Mouse (Mus musculus): ENCODE measurements around the gene Pilrb1. TPM values are rescaled to one million over a fixed set of nuclear protein-coding genes. Genes with fewer than 3 reads are reported as not detected.
"Not testable (repeated sequence)": the region's sequence is repeated elsewhere in the genome, so short reads cannot be mapped to it uniquely, and the experiment has no call there.

Gene Pilrb1
- polyA plus RNA-seq (2015; fragmentation: Nextera tagmentation; extraction: Ambion mirVana), result not detected in 2 replicates

GRCm38 (mm10) chr5:137857960-137858710, at the start of gene Pilrb1:
TSS of gene Pilrb1 (minus strand) at chr5:137858106.
- H3K27me3 ChIP-seq; H3K4me2 ChIP-seq (replicated peaks); H3K4me1 ChIP-seq (replicated peaks); H3K9me3 ChIP-seq; H3K36me3 ChIP-seq; H3K4me3 ChIP-seq (replicated peaks); H3K9ac ChIP-seq (replicated peaks); ATAC-seq; H3K27ac ChIP-seq: not testable (repeated sequence)
- 79% methylated on average over 2 of the region's 2 CpGs for WGBS

DNA sequence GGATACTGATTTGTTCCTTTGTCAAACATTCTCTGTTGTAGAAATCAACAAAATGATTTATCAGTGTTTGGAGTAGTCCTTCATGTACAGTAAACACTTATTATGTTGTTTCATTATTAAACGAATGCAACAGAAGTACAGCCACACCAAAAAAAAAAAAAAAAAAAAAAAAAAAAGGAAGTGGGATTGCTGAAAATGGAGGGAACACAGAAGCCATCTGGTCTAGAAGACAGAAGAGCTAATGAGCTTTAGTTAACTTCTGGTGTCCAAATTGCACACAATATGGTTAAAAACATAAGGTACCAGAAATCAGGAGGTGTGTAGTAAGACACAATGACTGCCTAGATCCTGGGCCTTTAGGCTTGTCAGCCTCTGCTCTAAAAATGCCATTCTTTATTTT, 39.9 kb upstream of the Pilrb1 start:
- Histone ChIP-seq H3K4me2 (replicated peaks) (no peak overlapping the region), H3K27me3 (no peaks in the 10 kb centered on the region), H3K4me3 (replicated peaks) (no peak overlapping the region), H3K36me3 (no peaks in the 10 kb centered on the region), H3K4me1 (replicated peaks) (no peaks in the 10 kb centered on the region), H3K9me3 (no peaks in the 10 kb centered on the region), H3K27ac (no peak overlapping the region), H3K9ac (replicated peaks) (no peak overlapping the region)
- WGBS, result 61% methylated on average over 1 of the region's 1 CpGs
- ATAC-seq, result no peak

- Histone ChIP-seq H3K9me3 (no peaks in the 10 kb centered on the region), H3K4me3 (replicated peaks) (no peak overlapping the region), H3K36me3 (no peaks in the 10 kb centered on the region), H3K9ac (replicated peaks) (no peak overlapping the region), H3K4me1 (replicated peaks) (no peaks in the 10 kb centered on the region), H3K4me2 (replicated peaks) (no peak overlapping the region), H3K27ac (no peak overlapping the region), H3K27me3 (no peaks in the 10 kb centered on the region)
- ATAC-seq, result no peak
- 63% methylated on average over 1 of the region's 1 CpGs for WGBS
Observed at GRCm38 (mm10) chr5:137892954-137893353, 35.0 kb upstream of the Pilrb1 start.

GRCm38 (mm10) chr5:137887666-137888065, 29.8 kb upstream of the Pilrb1 start:
- no peaks in the 10 kb centered on the region for H3K36me3 ChIP-seq
- H3K27me3 ChIP-seq, result no peaks in the 10 kb centered on the region
- 93% methylated on average over 1 of the region's 1 CpGs for WGBS
- H3K4me1 ChIP-seq (replicated peaks), result no peaks in the 10 kb centered on the region
- H3K9me3 ChIP-seq, result no peaks in the 10 kb centered on the region
- no peak overlapping the region for H3K4me3 ChIP-seq (replicated peaks)
- no peak for ATAC-seq
- no peak overlapping the region for H3K4me2 ChIP-seq (replicated peaks)
- H3K27ac ChIP-seq, result no peak overlapping the region
- H3K9ac ChIP-seq (replicated peaks), result no peak overlapping the region

GRCm38 (mm10) chr5:137885894-137886293, 28.0 kb upstream of the Pilrb1 start:
- 11% methylated on average over 2 of the region's 2 CpGs for WGBS
- ATAC-seq, result no peak
- no peak overlapping the region for H3K4me2 ChIP-seq (replicated peaks)

DNA sequence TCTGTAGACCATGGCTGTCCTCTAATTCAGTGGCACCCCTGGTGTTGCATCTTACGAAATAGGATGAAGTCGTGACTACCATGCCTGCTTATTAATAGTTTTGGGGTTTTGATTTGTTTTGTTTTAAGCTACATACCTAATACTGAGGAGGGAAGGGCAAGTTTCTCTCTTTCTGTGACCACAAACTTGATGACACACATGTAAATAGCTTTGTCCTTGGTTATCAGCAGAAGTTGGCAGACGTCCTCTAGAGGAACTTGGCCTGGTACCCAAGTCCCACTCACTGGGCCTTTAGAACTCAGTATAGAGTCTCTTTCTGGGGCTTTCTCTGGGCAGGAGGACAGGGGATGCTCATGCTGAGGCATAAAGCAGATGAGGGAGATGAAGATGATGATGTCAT, 25.4 kb upstream of the Pilrb1 start:
- Histone ChIP-seq H3K9ac (replicated peaks) (no peak overlapping the region), H3K4me1 (replicated peaks) (no peaks in the 10 kb centered on the region), H3K4me2 (replicated peaks) (no peak overlapping the region), H3K27me3 (no peaks in the 10 kb centered on the region), H3K36me3 (no peaks in the 10 kb centered on the region), H3K4me3 (replicated peaks) (no peak overlapping the region), H3K9me3 (no peaks in the 10 kb centered on the region), H3K27ac (no peak overlapping the region)
- no peak for ATAC-seq
- WGBS, result 92% methylated on average over 3 of the region's 3 CpGs

More at GRCm38 (mm10) chr5:137885894-137886293, 28.0 kb upstream of the Pilrb1 start:
- Histone ChIP-seq H3K27ac (no peak overlapping the region), H3K9ac (replicated peaks) (no peak overlapping the region), H3K4me3 (replicated peaks) (no peak overlapping the region), H3K36me3 (no peaks in the 10 kb centered on the region), H3K27me3 (no peaks in the 10 kb centered on the region), H3K9me3 (no peaks in the 10 kb centered on the region), H3K4me1 (replicated peaks) (no peaks in the 10 kb centered on the region)

DNA sequence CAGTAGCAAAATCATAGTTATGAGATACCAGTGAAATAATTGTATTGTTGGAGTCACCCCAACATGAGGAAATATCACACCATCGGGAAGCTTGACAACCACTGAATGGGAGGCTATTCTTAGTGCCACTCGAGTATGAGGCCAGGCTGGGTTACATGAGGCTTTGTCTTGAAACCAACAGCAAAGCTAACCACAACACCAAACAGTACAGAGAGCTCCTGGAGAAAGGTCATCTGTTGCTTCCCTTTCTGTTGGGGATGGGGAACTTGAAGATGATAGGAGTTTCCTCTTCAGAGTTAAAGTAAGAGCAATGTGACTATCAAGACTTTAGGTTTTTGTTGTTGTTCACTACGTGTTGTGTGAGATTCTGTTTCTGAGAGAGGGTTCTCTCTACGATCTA, 25.0 kb upstream of the Pilrb1 start:
- H3K36me3 ChIP-seq, result no peaks in the 10 kb centered on the region
- 82% methylated on average over 4 of the region's 4 CpGs for WGBS
- H3K9me3 ChIP-seq, result no peaks in the 10 kb centered on the region
- no peak overlapping the region for H3K4me2 ChIP-seq (replicated peaks)
- no peaks in the 10 kb centered on the region for H3K4me1 ChIP-seq (replicated peaks)
- H3K27ac ChIP-seq, result no peak overlapping the region
- H3K4me3 ChIP-seq (replicated peaks), result no peak overlapping the region
- ATAC-seq, result no peak
- H3K9ac ChIP-seq (replicated peaks), result no peak overlapping the region
- no peaks in the 10 kb centered on the region for H3K27me3 ChIP-seq

GRCm38 (mm10) chr5:137877860-137878259, 20.0 kb upstream of the Pilrb1 start:
- Histone ChIP-seq H3K9ac (replicated peaks) (no peak overlapping the region), H3K27ac (no peak overlapping the region), H3K27me3 (no peaks in the 10 kb centered on the region), H3K9me3 (no peaks in the 10 kb centered on the region), H3K4me2 (replicated peaks) (no peak overlapping the region), H3K4me3 (replicated peaks) (no peak overlapping the region), H3K4me1 (replicated peaks) (no peaks in the 10 kb centered on the region), H3K36me3 (no peaks in the 10 kb centered on the region)
- 51% methylated on average over 2 of the region's 2 CpGs for WGBS
- no peak for ATAC-seq

GRCm38 (mm10) chr5:137875054-137875453, 17.1 kb upstream of the Pilrb1 start:
- no peak for ATAC-seq
- H3K9ac ChIP-seq (replicated peaks), result no peak overlapping the region
- no peak overlapping the region for H3K4me2 ChIP-seq (replicated peaks)
- H3K4me3 ChIP-seq (replicated peaks), result no peak overlapping the region
- no peaks in the 10 kb centered on the region for H3K27me3 ChIP-seq
- no peak overlapping the region for H3K27ac ChIP-seq
- H3K36me3 ChIP-seq, result no peaks in the 10 kb centered on the region
- no peaks in the 10 kb centered on the region for H3K4me1 ChIP-seq (replicated peaks)
- 85% methylated on average over 2 of the region's 2 CpGs for WGBS
- no peaks in the 10 kb centered on the region for H3K9me3 ChIP-seq

- H3K27me3 ChIP-seq; H3K4me1 ChIP-seq (replicated peaks); ATAC-seq; H3K9me3 ChIP-seq; H3K36me3 ChIP-seq; H3K27ac ChIP-seq; H3K4me2 ChIP-seq (replicated peaks); H3K9ac ChIP-seq (replicated peaks); H3K4me3 ChIP-seq (replicated peaks): not testable (repeated sequence)
- WGBS, result 50% methylated on average over 1 of the region's 1 CpGs
Observed at GRCm38 (mm10) chr5:137872381-137872702, 14.4 kb upstream of the Pilrb1 start.

DNA sequence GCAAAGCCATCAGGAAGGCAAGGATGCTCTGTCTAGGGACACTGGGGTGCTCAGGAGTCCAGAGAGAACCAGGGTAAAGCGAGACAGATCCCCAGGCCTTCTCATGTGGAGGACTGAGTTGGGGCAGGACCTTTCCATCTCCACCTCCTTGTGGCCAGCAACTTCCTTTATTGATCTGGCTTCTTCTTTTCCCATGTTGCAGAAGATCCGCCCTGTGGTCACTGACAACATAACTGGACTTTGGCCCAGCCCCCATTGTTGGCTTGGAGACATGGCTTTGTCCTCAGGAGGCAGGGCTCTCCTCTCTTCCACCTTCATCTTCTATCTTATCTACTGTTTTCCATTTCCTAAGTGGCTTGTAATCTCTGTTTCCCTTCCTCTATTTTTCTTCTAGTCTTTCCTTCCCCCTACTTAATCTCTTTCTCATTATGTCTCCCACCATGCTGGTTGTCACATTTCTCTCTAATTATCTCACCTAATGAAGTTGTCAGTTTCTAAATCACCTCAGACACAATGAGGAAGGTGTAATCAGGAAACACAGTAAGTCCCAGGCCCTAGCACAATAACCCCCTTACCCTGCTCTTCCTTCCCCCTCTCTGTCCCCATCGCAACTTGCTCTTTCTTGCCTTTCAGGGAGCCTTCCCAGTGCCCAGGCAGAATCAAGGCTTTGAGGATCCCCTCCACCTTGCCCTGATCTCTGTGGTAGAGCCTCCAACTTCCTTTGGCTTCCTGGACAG, 13.9 kb upstream of the Pilrb1 start, which contains the start of gene Pilrb2:
Pilrb2 (minus strand) TSS at position 172 of the 737 bp plus-strand sequence.
- H3K9me3 ChIP-seq; H3K9ac ChIP-seq (replicated peaks); ATAC-seq; H3K27ac ChIP-seq; H3K4me1 ChIP-seq (replicated peaks); H3K4me3 ChIP-seq (replicated peaks); H3K4me2 ChIP-seq (replicated peaks); H3K36me3 ChIP-seq; H3K27me3 ChIP-seq: not testable (repeated sequence)
- WGBS, result 60% methylated on average over 2 of the region's 3 CpGs

DNA sequence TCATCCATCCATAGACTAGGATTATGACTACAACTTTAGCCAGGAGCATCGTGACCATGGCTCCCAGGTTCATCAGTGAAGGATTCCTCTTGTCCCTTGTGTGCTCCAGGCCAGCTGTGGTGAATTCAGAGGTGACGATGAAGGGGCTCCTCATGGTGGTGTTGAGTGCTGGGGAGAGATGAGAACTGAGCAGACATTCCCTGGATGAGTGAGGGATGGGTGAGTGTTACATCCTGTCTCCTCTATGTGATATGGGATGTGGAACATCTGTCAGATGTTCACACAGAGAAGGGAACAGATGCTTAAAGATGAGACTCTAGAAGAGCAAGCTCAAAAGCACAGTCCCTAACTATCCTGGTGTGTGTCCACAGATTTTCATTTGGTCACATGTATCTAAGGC, 10.7 kb upstream of the Pilrb1 start:
- H3K4me3 ChIP-seq (replicated peaks); ATAC-seq; H3K4me2 ChIP-seq (replicated peaks); H3K9me3 ChIP-seq; H3K27me3 ChIP-seq; H3K4me1 ChIP-seq (replicated peaks); H3K9ac ChIP-seq (replicated peaks); H3K36me3 ChIP-seq; H3K27ac ChIP-seq: not testable (repeated sequence)
- 75% methylated on average over 2 of the region's 2 CpGs for WGBS
